Mouse (Mus musculus) left cerebral cortex, postnatal 14 days (tissue): ENCODE data around the gene Magel2. TPM values are rescaled to one million over a fixed set of nuclear protein-coding genes. Genes with fewer than 3 reads are reported as not detected.

Experiments
- DNase-seq, 2 experiments: peaks; one replicate each; pipeline ENCODE4 v3.0.0; 2021 to 2022; ENCODE audit warnings: low spot score in 2 of 2, mixed read lengths in 1 of 2
- intact Hi-C: fragments of 180-260 bp; cut with DNase I; formaldehyde crosslinking; loops from one replicate; pipeline ENCODE4 v1.15.1; 2025
- long read RNA-seq, 2 experiments: library from polyadenylated mRNA; stranded (forward); transcript quantifications; one replicate each; pipeline ENCODE4 v2.0.0; 2021
- total RNA-seq, 2 experiments: library from RNA; stranded (reverse); gene quantifications; 2 replicates each; pipeline ENCODE4 v1.2.3; 2021

Magel2 gene
- total RNA-seq, result 1 to 10 TPM; 1.7 to 3.1 TPM
- long read RNA-seq, experiment 1, full-length matches to known transcripts, result 1 of 1 reads
- long read RNA-seq, experiment 1, partial matches to known transcripts, result 0 of 1 reads
- long read RNA-seq, experiment 1, other reads (novel, unspliced or antisense), result 0 of 1 reads
- long read RNA-seq, experiment 2, result 0 reads

DNA sequence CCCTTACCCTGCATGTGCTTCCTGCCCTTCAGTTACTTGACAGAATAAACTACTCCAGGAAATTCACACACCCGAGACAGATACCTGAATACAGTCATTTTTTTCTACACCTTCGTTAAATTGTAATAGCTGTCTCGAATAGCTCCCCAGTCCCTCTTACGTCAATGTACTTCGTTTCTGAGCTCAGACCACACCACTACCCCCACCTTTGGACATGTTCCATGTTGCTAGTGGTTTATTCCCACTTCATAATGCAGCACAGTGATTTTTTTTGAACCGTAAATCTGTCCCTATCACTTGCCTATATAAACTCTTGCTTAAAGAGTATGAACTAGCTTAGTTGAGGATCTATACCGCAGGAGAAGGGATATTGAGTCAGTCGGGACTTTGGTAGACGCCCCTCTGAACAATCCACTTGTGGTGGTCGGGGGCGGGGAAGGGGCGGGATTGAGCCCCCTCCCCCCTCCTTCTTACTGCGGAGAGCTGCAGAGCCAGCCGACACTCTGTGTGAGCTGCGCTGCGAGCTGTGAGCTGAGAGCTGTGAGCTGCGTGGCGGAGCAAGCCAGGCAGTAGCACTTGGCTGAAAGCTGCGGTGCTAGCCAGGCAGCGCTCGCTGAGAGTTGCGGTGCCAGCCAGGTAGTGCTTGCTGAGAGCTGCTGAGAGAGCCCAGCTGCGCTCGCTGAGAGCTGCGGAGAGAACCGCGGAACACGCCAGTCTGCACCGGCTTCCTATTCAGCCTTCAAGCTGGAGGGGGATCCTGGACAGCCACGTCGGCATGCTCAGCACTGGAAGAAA lies at the start of gene Magel2:
TSS of gene Magel2 (plus strand) at position 501 of the 795 bp plus-strand sequence.
- intact Hi-C loops, result no loop called here
- peak; percentile 22 to 41 for DNase-seq

DNA sequence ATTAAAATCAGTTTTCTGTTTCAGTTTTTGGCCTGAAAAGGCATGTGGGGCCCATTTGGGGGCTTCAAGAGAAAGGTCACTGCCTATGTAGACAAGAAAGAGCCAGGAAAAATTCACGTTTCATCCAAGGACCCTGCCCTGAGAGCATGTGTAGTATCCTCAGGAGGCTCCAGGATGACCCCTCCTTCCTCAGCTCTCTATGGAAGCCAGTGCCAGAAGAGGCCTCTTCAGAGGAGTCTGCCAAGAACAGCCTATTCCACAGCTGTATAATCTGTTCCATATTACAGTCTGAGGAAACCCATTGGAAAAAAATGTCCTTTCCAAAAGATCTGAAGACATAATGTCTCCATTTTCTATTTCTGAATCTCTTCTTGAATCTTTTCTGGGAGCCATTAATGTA lies 31.4 kb upstream of the Magel2 start:
- DNase-seq, result no peak
- intact Hi-C loops, result no loop called here

GRCm38 (mm10) chr7:62346269-62346668 lies 30.5 kb upstream of the Magel2 start, which contains the start of gene Ndn:
TSS of gene Ndn (plus strand) at chr7:62346569.
- intact Hi-C loops, result no loop called here
- DNase-seq, result no peak

- peak; percentile 67 to 83 for DNase-seq
- intact Hi-C loops, result no loop called here
These were observed 28.6 kb upstream of the Magel2 start for GRCm38 (mm10) chr7:62348106-62348803.

- peak in 1 of 2 experiments; percentile 0 for DNase-seq
These were observed 28.0 kb upstream of the Magel2 start for GRCm38 (mm10) chr7:62348804-62349190.

GRCm38 (mm10) chr7:62351266-62351665 lies 25.5 kb upstream of the Magel2 start:
- peak; percentile 1 to 2 for DNase-seq
- intact Hi-C loops, result no loop called here

More at GRCm38 (mm10) chr7:62348804-62349190, 28.0 kb upstream of the Magel2 start:
- intact Hi-C loops, result no loop called here

GRCm38 (mm10) chr7:62365039-62365636 lies 11.7 kb upstream of the Magel2 start:
- DNase-seq, result no peak
- intact Hi-C loops, result no loop called here

- intact Hi-C loops, result no loop called here
These were observed 10.1 kb upstream of the Magel2 start for GRCm38 (mm10) chr7:62366730-62367129.

GRCm38 (mm10) chr7:62375658-62376057 lies 1.2 kb upstream of the Magel2 start:
- peak in 1 of 2 experiments; percentile 16 for DNase-seq
- intact Hi-C loops, result no loop called here

More at GRCm38 (mm10) chr7:62366730-62367129, 10.1 kb upstream of the Magel2 start:
- no peak for DNase-seq

DNA sequence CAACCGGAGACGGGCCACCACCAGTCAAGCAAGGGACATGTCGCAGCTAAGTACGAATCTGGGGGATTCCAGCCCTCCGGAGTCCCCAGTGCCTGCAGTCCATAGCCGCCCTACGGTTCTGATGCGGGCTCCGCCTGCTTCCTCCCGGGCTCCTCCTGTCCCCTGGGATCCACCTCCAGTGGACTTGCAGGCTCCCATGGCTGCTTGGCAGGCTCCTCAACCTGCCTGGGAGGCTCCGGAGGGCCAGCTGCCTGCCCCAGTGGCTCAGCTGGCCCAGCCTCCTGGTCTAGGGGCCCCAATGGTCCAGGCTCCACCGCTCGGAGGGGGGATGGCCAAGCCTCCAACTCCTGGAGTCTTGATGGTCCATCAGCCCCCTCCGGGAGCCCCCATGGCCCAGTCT lies 503 bp downstream of the Magel2 start:
- no peak for DNase-seq
- intact Hi-C loops, result no loop called here

GRCm38 (mm10) chr7:62378529-62378928 lies 1.7 kb downstream of the Magel2 start:
- no peak for DNase-seq
- intact Hi-C loops, result no loop called here

GRCm38 (mm10) chr7:62382391-62382790 lies 5.6 kb downstream of the Magel2 start:
- peak; percentile 35 to 45 for DNase-seq

GRCm38 (mm10) chr7:62388291-62388690 lies 11.5 kb downstream of the Magel2 start:
- no peak for DNase-seq
- intact Hi-C loops, result no loop called here

More at GRCm38 (mm10) chr7:62382391-62382790, 5.6 kb downstream of the Magel2 start:
- intact Hi-C loops, result loop anchor here (1.0 kb wide), 1 partner anchor 155 kb away; no protein-coding TSS in a partner anchor

DNA sequence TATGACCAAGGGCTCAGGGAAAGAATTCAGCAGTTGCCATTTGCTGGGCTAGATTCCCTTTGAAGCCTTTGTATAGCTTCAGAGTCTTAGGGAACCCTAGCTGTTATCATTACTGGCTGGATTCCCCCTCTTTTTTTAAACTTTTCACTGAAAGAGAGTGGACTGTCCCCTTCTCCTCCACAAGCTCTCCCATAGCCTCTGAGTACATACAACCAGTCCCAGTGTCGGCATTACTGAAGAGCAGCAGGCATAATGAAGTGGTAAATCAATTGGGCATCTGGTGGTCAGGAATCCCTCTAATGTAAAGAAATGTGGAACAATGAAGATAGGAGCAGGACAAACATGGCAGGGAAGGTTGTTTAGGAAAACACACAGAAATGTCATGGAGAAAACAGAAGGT lies 15.4 kb downstream of the Magel2 start:
- intact Hi-C loops, result no loop called here

GRCm38 (mm10) chr7:62406573-62407050 lies 29.8 kb downstream of the Magel2 start:
- intact Hi-C loops, result no loop called here

More for the DNA sequence above, 15.4 kb downstream of the Magel2 start:
- DNase-seq, result no peak

GRCm38 (mm10) chr7:62407803-62408202 lies 31.0 kb downstream of the Magel2 start:
- DNase-seq, result no peak
- intact Hi-C loops, result no loop called here

More at GRCm38 (mm10) chr7:62406573-62407050, 29.8 kb downstream of the Magel2 start:
- DNase-seq, result peak; percentile 28 to 33

DNA sequence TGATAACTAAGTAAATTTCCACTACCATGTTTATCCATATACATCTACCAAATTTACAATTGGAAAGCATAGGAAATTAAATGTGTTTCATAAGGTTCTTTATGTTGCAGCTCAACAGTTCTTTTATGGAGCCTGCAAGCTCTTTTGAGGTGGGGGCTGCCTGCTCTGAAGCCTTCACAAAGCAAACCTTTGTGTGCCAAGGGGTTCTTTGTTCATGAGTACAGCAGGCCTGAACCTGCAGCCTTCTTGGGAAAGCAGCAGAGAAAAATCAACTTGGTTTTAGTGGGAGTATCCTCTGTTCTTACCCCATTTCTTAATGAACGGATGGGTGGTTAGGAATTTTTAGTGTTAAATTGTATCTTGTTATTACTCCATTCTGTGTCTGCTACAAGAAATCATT lies 38.4 kb downstream of the Magel2 start:
- intact Hi-C loops, result no loop called here
- DNase-seq, result no peak

- DNase-seq, result no peak
- intact Hi-C loops, result no loop called here
These were observed 39.4 kb downstream of the Magel2 start for GRCm38 (mm10) chr7:62416173-62416572.

- no peak for DNase-seq
- intact Hi-C loops, result no loop called here
These were observed 41.5 kb downstream of the Magel2 start for GRCm38 (mm10) chr7:62418346-62418745.

DNA sequence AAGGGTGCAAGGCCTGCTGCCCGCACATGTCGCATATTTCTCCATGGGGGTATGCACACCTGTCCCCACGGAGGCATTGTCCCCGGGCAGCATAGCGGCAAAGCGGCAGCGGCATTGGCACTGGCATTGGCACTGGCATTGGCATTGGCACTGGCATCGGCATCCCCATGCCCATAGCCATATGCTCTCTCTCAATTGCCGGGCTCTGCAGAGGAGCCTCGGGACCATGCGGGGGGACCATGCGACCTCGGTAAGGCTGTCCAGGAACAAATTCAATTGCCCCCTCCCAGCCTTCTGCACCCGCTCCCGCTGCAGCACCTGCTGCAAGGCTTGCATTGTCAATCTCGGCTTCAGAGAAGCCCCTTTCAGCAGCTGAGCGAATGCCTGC lies 42.3 kb downstream of the Magel2 start:
- intact Hi-C loops, result no loop called here

More for the DNA sequence above, 42.3 kb downstream of the Magel2 start:
- no peak for DNase-seq
